Mouse (Mus musculus) MEL (cell line): Measurements from ENCODE around the gene Gpr62.

Experiments used
- CTCF ChIP-seq, 3 experiments: IDR thresholded peaks in 2 of 3; conservative IDR thresholded peaks in 1 of 3; 2 replicates each; pipeline ENCODE4 v1.5.1; 2011 to 2012; ENCODE audit warnings: low read length in 3 of 3, low read depth in 2 of 3, mild to moderate bottlenecking in 2 of 3, improper control_type of control experiment in 1 of 3, inconsistent platforms in 1 of 3, mixed read lengths in 1 of 3, moderate library complexity in 1 of 3; ENCODE audit not compliant: control insufficient read depth in 1 of 3, insufficient read depth in 1 of 3, poor library complexity in 1 of 3, severe bottlenecking in 1 of 3
- EP300 ChIP-seq, 2 experiments: IDR thresholded peaks; 2 replicates each; pipeline ENCODE4 v1.6.1; 2011; ENCODE audit warnings: improper control_type of control experiment in 2 of 2, low read length in 2 of 2, low read depth in 1 of 2, mild to moderate bottlenecking in 1 of 2
- MAFK ChIP-seq: IDR thresholded peaks from 2 replicates; pipeline ENCODE4 v1.6.1; 2011; ENCODE audit warnings: low read depth, mild to moderate bottlenecking, low read length, improper control_type of control experiment, borderline replicate concordance
- MEF2A ChIP-seq: IDR thresholded peaks from 2 replicates; pipeline ENCODE4 v1.6.1; 2014; ENCODE audit warnings: low read depth, mild to moderate bottlenecking, inconsistent platforms, low read length, improper control_type of control experiment; ENCODE audit not compliant: poor library complexity, insufficient replicate concordance, severe bottlenecking; ENCODE audit errors: extremely low read depth
- NELFE ChIP-seq: IDR thresholded peaks from 2 replicates; pipeline ENCODE4 v1.6.1; 2011; ENCODE audit warnings: low read depth, low read length, improper control_type of control experiment
- POLR2A ChIP-seq, 2 experiments: IDR thresholded peaks; 2 replicates each; pipeline ENCODE4 v1.6.1; 2011 to 2012; ENCODE audit warnings: low read length in 2 of 2, mild to moderate bottlenecking in 2 of 2, control low read depth in 1 of 2, improper control_type of control experiment in 1 of 2, low read depth in 1 of 2, moderate library complexity in 1 of 2; ENCODE audit not compliant: control insufficient read depth in 1 of 2, insufficient read depth in 1 of 2, poor library complexity in 1 of 2
- POLR2AphosphoS5 ChIP-seq: IDR thresholded peaks from 2 replicates; pipeline ENCODE4 v1.6.1; 2012; ENCODE audit warnings: low read depth, borderline replicate concordance, mild to moderate bottlenecking, inconsistent platforms, low read length, moderate library complexity, mixed read lengths
- RAD21 ChIP-seq: IDR thresholded peaks from 2 replicates; pipeline ENCODE4 v1.6.1; 2011; ENCODE audit warnings: mild to moderate bottlenecking, low read depth, low read length, improper control_type of control experiment
- SMC3 ChIP-seq: IDR thresholded peaks from 2 replicates; pipeline ENCODE4 v1.6.1; 2011; ENCODE audit warnings: low read depth, low read length, improper control_type of control experiment
- ZKSCAN1 ChIP-seq: IDR thresholded peaks from 2 replicates; pipeline ENCODE4 v1.6.1; 2012; ENCODE audit warnings: low read depth, mild to moderate bottlenecking, inconsistent platforms, low read length, improper control_type of control experiment, moderate library complexity
- ZMIZ1 ChIP-seq: IDR thresholded peaks from 2 replicates; pipeline ENCODE4 v1.6.1; 2012; ENCODE audit warnings: low read depth, mild to moderate bottlenecking, inconsistent platforms, low read length, improper control_type of control experiment, moderate library complexity

DNA sequence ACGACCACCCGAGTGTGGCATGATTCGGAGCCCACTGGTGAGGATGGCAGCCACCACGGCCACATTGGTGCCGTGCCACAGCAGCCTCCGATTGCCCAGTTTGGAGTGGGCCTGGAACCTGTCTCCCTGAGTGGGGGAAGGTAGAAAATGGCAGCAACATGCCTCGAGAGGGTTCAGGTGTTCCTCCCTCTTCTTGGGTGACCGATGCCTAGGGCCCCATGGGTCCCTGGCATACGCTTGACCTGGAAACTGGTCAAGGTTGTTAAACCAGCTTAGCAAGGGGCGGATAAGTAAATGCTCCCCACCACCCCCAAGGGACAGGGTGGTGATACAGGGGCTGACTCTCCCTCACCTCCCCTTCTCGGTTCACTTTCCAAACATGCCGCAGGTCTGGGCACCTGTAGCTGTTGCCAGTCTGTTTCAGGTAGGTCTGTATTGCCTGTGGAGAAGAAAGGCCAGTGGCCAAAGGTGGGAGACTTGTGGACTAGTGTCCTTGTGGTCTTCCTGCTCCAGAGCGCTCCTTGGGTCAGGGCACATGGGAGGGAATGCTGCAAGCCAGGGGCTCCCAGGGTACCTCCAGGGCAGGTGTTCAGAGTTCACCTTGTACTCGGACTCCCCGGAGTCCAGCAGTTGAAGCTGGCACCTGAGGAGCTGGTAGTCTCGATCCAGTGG, 7.5 kb upstream of the Gpr62 start:
- no peak for TF ChIP-seq CTCF (IDR thresholded peaks at IDR 0.05 in 2 of 3, conservative IDR thresholded peaks at IDR 0.05 in 1 of 3; ENCODE audit: control insufficient read depth in 1 of 3, insufficient read depth in 1 of 3, low read depth in 2 of 3, low read length in 3 of 3, poor library complexity in 1 of 3, severe bottlenecking in 1 of 3)
- TF ChIP-seq MAFK = no peak
- no peak for TF ChIP-seq POLR2A (IDR thresholded peaks at IDR 0.05; ENCODE audit: control insufficient read depth in 1 of 2, insufficient read depth in 1 of 2, low read depth in 1 of 2, low read length in 2 of 2, poor library complexity in 1 of 2)
- no peak for TF ChIP-seq RAD21
- TF ChIP-seq SMC3 = no peak
- TF ChIP-seq ZMIZ1 = no peak
- no peak for TF ChIP-seq NELFE
- no peak for TF ChIP-seq MEF2A
- TF ChIP-seq EP300 (IDR thresholded peaks at IDR 0.05; ENCODE audit: low read depth in 1 of 2, low read length in 2 of 2) = no peak
- TF ChIP-seq POLR2AphosphoS5 = no peak
- TF ChIP-seq ZKSCAN1 = no peak
